Mouse (Mus musculus) embryonic fibroblast, embryonic 13.5 days (primary cell): ENCODE measurements around the gene Gadd45a.

Source experiments
- CTCF ChIP-seq: IDR thresholded peaks from 2 replicates; pipeline ENCODE4 v1.5.1; 2011; ENCODE audit warnings: mild to moderate bottlenecking, control low read depth, low read length, moderate library complexity, borderline replicate concordance; ENCODE audit not compliant: insufficient read depth
- POLR2A ChIP-seq: IDR thresholded peaks from 2 replicates; pipeline ENCODE4 v1.6.1; 2011; ENCODE audit warnings: low read depth, mild to moderate bottlenecking, control low read depth, low read length, moderate library complexity

DNA sequence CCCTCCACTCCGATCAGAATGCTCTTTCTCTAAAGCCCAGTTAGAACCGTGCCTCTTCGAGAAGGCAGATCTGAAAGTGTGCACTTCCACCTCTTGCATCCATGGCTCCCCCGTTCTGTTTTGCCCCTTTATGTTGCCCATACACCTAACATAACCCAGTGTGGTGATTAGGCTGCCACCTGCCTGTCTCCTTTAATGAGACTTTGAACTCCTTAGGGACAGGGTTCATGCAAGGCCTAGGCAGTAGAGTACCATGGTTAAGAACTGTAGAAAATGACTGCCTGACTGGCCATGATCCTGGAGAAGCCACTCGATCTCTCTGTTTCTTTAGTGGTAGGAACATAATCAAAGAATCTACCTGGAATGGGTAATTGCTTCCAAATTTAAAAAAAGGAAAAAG lies 20.3 kb upstream of the Gadd45a start:
- no peak for TF ChIP-seq CTCF
- TF ChIP-seq POLR2A, result no peak
